ENCODE assay signal across 8 mouse cellular contexts in the genomic region with DNA sequence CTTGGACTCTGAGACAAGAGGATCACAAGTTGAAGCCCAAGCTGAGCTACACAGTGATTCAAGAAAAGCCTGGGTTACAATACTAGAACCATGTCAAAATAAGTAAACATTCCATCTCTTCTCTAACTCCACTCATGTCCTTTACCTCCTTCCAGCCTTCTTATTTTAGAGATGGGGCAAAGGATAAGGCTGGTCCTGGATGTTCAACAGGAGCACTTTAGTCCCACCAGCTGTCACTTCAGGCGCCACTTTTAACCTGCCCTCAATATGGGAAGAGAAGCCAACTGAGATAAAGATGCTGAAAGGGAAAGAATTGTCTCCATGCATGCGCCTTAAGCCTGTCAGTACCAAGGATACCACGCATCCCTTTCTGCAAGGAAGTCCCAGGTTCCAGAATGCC. TPM values are rescaled to one million over a fixed set of nuclear protein-coding genes. Genes with fewer than 3 reads are reported as not detected.
DNase-seq lines count a peak whose midpoint lies in the region; ATAC-seq lines count a peak whose summit lies in the region.

No protein-coding gene starts in this region.

- H3K4me3 ChIP-seq in kidney, embryonic 16.5 days (ENCODE audit: low read length), result peak overlapping the region; percentile 98
- peak overlapping the region; percentile 94 for H3K4me3 ChIP-seq in embryonic facial prominence, embryonic 10.5 days
- peak overlapping the region; percentile 91 for H3K4me3 ChIP-seq in intestine, embryonic 14.5 days (ENCODE audit: low read depth, low read length)
- peak overlapping the region; percentile 79 for H3K4me3 ChIP-seq in midbrain, embryonic 16.5 days (ENCODE audit: low read depth, low read length)

- DNase-seq in kidney, adult 18-20 months, result no peak
- DNase-seq in embryonic facial prominence, embryonic 10.5 days (ENCODE audit: low spot score), result no peak
- DNase-seq in intestine, embryonic 14.5 days (ENCODE audit: low spot score), result no peak
- DNase-seq in adrenal gland, postnatal 36 days, result no peak
- no peak for DNase-seq in frontal cortex, postnatal 10 days (ENCODE audit: low spot score in 2 of 2)
- no peak for DNase-seq in thymus, postnatal 10 days (ENCODE audit: low spot score in 2 of 2)

- H3K4me1 ChIP-seq in kidney, embryonic 16.5 days (ENCODE audit: insufficient read depth, low read length), result peaks cover 15% of the 10 kb centered on the region
- peaks cover 18% of the 10 kb centered on the region for H3K4me1 ChIP-seq in embryonic facial prominence, embryonic 10.5 days
- H3K4me1 ChIP-seq in intestine, embryonic 14.5 days (replicated peaks; ENCODE audit: control insufficient read depth, insufficient read depth, low read length), result peaks cover 14% of the 10 kb centered on the region; the same call in 1 of the 2 replicates
- H3K4me1 ChIP-seq in midbrain, embryonic 16.5 days (ENCODE audit: control insufficient read depth, insufficient read depth, low read length), result peaks cover 22% of the 10 kb centered on the region

- H3K27me3 ChIP-seq in kidney, embryonic 16.5 days (ENCODE audit: insufficient read depth, low read length), result no peaks in the 10 kb centered on the region
- no peaks in the 10 kb centered on the region for H3K27me3 ChIP-seq in embryonic facial prominence, embryonic 10.5 days (replicated peaks; ENCODE audit: low read depth, poor library complexity, severe bottlenecking)
- no peaks in the 10 kb centered on the region for H3K27me3 ChIP-seq in intestine, embryonic 14.5 days (replicated peaks; ENCODE audit: control insufficient read depth, insufficient read depth, low read length)
- H3K27me3 ChIP-seq in midbrain, embryonic 16.5 days (ENCODE audit: control insufficient read depth, insufficient read depth, low read depth, low read length), result no peaks in the 10 kb centered on the region

- no peak for ATAC-seq in kidney, embryonic 16.5 days (ENCODE audit: low FRiP score, low TSS enrichment)
- ATAC-seq in intestine, embryonic 14.5 days (replicated peaks; ENCODE audit: low FRiP score, low TSS enrichment, low read depth), result no peak
- ATAC-seq in midbrain, embryonic 16.5 days, result no peak

- H3K4me2 ChIP-seq in kidney, embryonic 16.5 days (replicated peaks; ENCODE audit: low read depth, low read length), result peak overlapping the region; percentile 89
- peak overlapping the region; percentile 87 for H3K4me2 ChIP-seq in intestine, embryonic 14.5 days (ENCODE audit: low read length)
- peak overlapping the region; percentile 89 for H3K4me2 ChIP-seq in midbrain, embryonic 16.5 days (ENCODE audit: low read length)

- H3K36me3 ChIP-seq in kidney, embryonic 16.5 days (ENCODE audit: insufficient read depth, low read length), result peaks cover 12% of the 10 kb centered on the region
- H3K36me3 ChIP-seq in embryonic facial prominence, embryonic 10.5 days (replicated peaks), result peaks cover 35% of the 10 kb centered on the region
- peaks cover 22% of the 10 kb centered on the region for H3K36me3 ChIP-seq in intestine, embryonic 14.5 days (ENCODE audit: control insufficient read depth, insufficient read depth, low read length)
- peaks cover 3% of the 10 kb centered on the region; the same call in 1 of the 2 replicates for H3K36me3 ChIP-seq in midbrain, embryonic 16.5 days (ENCODE audit: control insufficient read depth, insufficient read depth, low read length)

- 0% methylated on average over 3 of the region's 3 CpGs for WGBS in kidney, embryonic 16.5 days
- 2% methylated on average over 3 of the region's 3 CpGs for WGBS in embryonic facial prominence, embryonic 10.5 days
- WGBS in intestine, embryonic 14.5 days, result 5% methylated on average over 3 of the region's 3 CpGs
- WGBS in midbrain, embryonic 16.5 days, result 4% methylated on average over 3 of the region's 3 CpGs

- H3K27ac ChIP-seq in kidney, embryonic 16.5 days (ENCODE audit: low read length), result no peak overlapping the region
- H3K27ac ChIP-seq in embryonic facial prominence, embryonic 10.5 days (replicated peaks), result peak overlapping the region; percentile 93
- H3K27ac ChIP-seq in intestine, embryonic 14.5 days (ENCODE audit: low read depth), result 0 out of 2 replicates have a peak overlapping the region, but pooled peaks have one; percentile 80
- H3K27ac ChIP-seq in midbrain, embryonic 16.5 days (ENCODE audit: low read length), result no peak overlapping the region

- H3K9ac ChIP-seq in kidney, embryonic 16.5 days (replicated peaks; ENCODE audit: low read length), result peak overlapping the region; percentile 94
- H3K9ac ChIP-seq in intestine, embryonic 14.5 days (ENCODE audit: low read length), result peak overlapping the region; percentile 92
- peak overlapping the region; percentile 90 for H3K9ac ChIP-seq in midbrain, embryonic 16.5 days (ENCODE audit: low read depth, low read length)

- peaks cover 2% of the 10 kb centered on the region; the same call in 1 of the 2 replicates for H3K9me3 ChIP-seq in kidney, embryonic 16.5 days (ENCODE audit: low read length)
- no peaks in the 10 kb centered on the region for H3K9me3 ChIP-seq in embryonic facial prominence, embryonic 10.5 days
- no peaks in the 10 kb centered on the region for H3K9me3 ChIP-seq in intestine, embryonic 14.5 days (ENCODE audit: control insufficient read depth, low read length)
- no peaks in the 10 kb centered on the region for H3K9me3 ChIP-seq in midbrain, embryonic 16.5 days (replicated peaks; ENCODE audit: control insufficient read depth, low read length, poor library complexity, severe bottlenecking)

RNA-seq across cellular contexts. Expression of a gene that starts 1.1 kb away (rescaled TPM):
- 13.3 and 13.8 TPM in 2 replicates for polyA plus RNA-seq in kidney, embryonic 16.5 days (2015; fragmentation: Nextera tagmentation; extraction: Ambion mirVana)
- 19.7 and 20.6 TPM in 2 replicates for polyA plus RNA-seq in embryonic facial prominence, embryonic 10.5 days (2016; fragmentation: Nextera tagmentation; extraction: Ambion mirVana)
- polyA plus RNA-seq in intestine, embryonic 14.5 days (2014; fragmentation: Nextera tagmentation; extraction: Ambion mirVana), result 14.3 and 14.7 TPM in 2 replicates
- 15.3 and 16.3 TPM in 2 replicates for polyA plus RNA-seq in midbrain, embryonic 16.5 days (2015; fragmentation: Nextera tagmentation; extraction: Ambion mirVana)
- total RNA-seq in adrenal gland, postnatal 36 days (2021), result 10 to 100 TPM; 49.2 to 57.4 TPM

RNA-seq across cellular contexts. Expression of a gene that starts 21.8 kb away (rescaled TPM):
- polyA plus RNA-seq in kidney, embryonic 16.5 days (2015; fragmentation: Nextera tagmentation; extraction: Ambion mirVana), result 83.2 and 115 TPM in 2 replicates
- 269 and 278 TPM in 2 replicates for polyA plus RNA-seq in embryonic facial prominence, embryonic 10.5 days (2016; fragmentation: Nextera tagmentation; extraction: Ambion mirVana)
- 167 and 246 TPM in 2 replicates for polyA plus RNA-seq in intestine, embryonic 14.5 days (2014; fragmentation: Nextera tagmentation; extraction: Ambion mirVana)
- 144 and 154 TPM in 2 replicates for polyA plus RNA-seq in midbrain, embryonic 16.5 days (2015; fragmentation: Nextera tagmentation; extraction: Ambion mirVana)
- total RNA-seq in adrenal gland, postnatal 36 days (2021), result 100 to 1,000 TPM; 187 TPM

RNA-seq across cellular contexts. Expression of a gene that starts 35.0 kb away (rescaled TPM):
- polyA plus RNA-seq in kidney, embryonic 16.5 days (2015; fragmentation: Nextera tagmentation; extraction: Ambion mirVana), result 76.1 and 80.1 TPM in 2 replicates
- 78.4 and 79.3 TPM in 2 replicates for polyA plus RNA-seq in embryonic facial prominence, embryonic 10.5 days (2016; fragmentation: Nextera tagmentation; extraction: Ambion mirVana)
- polyA plus RNA-seq in intestine, embryonic 14.5 days (2014; fragmentation: Nextera tagmentation; extraction: Ambion mirVana), result 73.3 and 74.2 TPM in 2 replicates
- polyA plus RNA-seq in midbrain, embryonic 16.5 days (2015; fragmentation: Nextera tagmentation; extraction: Ambion mirVana), result 47.8 and 51.6 TPM in 2 replicates
- total RNA-seq in adrenal gland, postnatal 36 days (2021), result 100 to 1,000 TPM; 116 to 130 TPM

RNA-seq across cellular contexts. Expression of a gene that starts 37.7 kb away (rescaled TPM):
- polyA plus RNA-seq in kidney, embryonic 16.5 days (2015; fragmentation: Nextera tagmentation; extraction: Ambion mirVana), result 0.09 TPM in 1 of 2 replicates, not detected in the other
- polyA plus RNA-seq in embryonic facial prominence, embryonic 10.5 days (2016; fragmentation: Nextera tagmentation; extraction: Ambion mirVana), result not detected in 2 replicates
- polyA plus RNA-seq in intestine, embryonic 14.5 days (2014; fragmentation: Nextera tagmentation; extraction: Ambion mirVana), result 0.16 and 0.28 TPM in 2 replicates
- not detected in 2 replicates for polyA plus RNA-seq in midbrain, embryonic 16.5 days (2015; fragmentation: Nextera tagmentation; extraction: Ambion mirVana)
- total RNA-seq in adrenal gland, postnatal 36 days (2021), result under 1 TPM in 1 of 2 experiments, not detected in 1; 0.36 TPM

RNA-seq across cellular contexts. Expression of a gene that starts 45.8 kb away (rescaled TPM):
- polyA plus RNA-seq in kidney, embryonic 16.5 days (2015; fragmentation: Nextera tagmentation; extraction: Ambion mirVana), result 60.2 and 68.7 TPM in 2 replicates
- 78.0 and 81.3 TPM in 2 replicates for polyA plus RNA-seq in embryonic facial prominence, embryonic 10.5 days (2016; fragmentation: Nextera tagmentation; extraction: Ambion mirVana)
- polyA plus RNA-seq in intestine, embryonic 14.5 days (2014; fragmentation: Nextera tagmentation; extraction: Ambion mirVana), result 32.8 and 35.9 TPM in 2 replicates
- polyA plus RNA-seq in midbrain, embryonic 16.5 days (2015; fragmentation: Nextera tagmentation; extraction: Ambion mirVana), result 24.9 and 28.6 TPM in 2 replicates
- 10 to 100 TPM; 20.7 to 22.0 TPM for total RNA-seq in adrenal gland, postnatal 36 days (2021)

Comparison
In these comparisons a context has a peak if more than half of its experiments do, and no peak if none do; other contexts are left out.
1. H3K27ac ChIP-seq: peak in embryonic facial prominence, embryonic 10.5 days (single experiment) and intestine, embryonic 14.5 days (single experiment); none in kidney, embryonic 16.5 days (single experiment) and midbrain, embryonic 16.5 days (single experiment).
2. Peak in every context shown above with its lines, with median percentiles within 50 percentile points of each other: H3K4me2 ChIP-seq, H3K4me3 ChIP-seq and H3K9ac ChIP-seq.